Mouse (Mus musculus) right cerebral cortex, postnatal 25 days (tissue): ENCODE measurements around the gene Dpt.
"Not testable (repeated sequence)": the region's sequence is repeated elsewhere in the genome, so short reads cannot be mapped to it uniquely, and the experiment has no call there.

Experiments
- DNase-seq: peaks from one replicate; pipeline ENCODE4 v3.0.0; 2022

The Dpt gene

DNA sequence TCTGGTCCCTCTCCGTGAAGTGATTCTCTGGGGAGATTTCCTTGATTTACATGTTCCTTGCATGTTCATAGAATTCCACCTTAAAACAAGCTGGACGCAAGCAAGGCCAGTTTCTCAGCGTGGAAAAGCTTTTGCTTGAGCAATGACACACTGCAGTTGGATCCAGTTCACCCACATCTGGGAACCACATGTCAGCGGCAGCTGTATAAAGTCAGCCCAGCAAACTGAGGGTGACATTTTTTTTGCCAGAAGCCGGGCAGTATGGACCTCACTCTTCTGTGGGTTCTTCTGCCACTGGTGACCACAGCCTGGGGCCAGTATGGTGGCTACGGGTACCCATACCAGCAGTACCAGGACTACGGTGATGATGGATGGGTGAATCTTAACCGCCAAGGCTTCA lies at the start of gene Dpt:
Gene Dpt, plus strand, starts transcription at position 174 of the 400 bp plus-strand sequence.
- no peak for DNase-seq

DNA sequence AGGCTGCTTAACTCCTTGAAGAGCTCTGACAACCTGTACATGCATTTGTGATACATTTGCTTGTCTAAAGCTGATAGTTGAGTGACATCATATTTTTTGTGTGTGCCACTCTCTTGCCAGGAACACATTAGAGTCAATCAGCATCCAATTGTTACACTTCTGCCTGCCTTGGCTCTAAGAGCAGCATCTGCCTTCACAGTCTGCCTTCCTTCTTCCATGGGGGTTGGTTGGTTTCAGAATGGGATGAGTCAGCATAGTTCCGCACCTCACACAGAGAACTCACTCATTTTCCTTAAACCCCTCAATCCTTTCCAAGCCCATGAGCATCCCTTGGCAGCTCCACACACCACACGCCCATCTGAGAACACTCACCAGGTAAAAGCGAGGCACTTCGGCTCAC lies 42.7 kb upstream of the Dpt start:
- no peak for DNase-seq

DNA sequence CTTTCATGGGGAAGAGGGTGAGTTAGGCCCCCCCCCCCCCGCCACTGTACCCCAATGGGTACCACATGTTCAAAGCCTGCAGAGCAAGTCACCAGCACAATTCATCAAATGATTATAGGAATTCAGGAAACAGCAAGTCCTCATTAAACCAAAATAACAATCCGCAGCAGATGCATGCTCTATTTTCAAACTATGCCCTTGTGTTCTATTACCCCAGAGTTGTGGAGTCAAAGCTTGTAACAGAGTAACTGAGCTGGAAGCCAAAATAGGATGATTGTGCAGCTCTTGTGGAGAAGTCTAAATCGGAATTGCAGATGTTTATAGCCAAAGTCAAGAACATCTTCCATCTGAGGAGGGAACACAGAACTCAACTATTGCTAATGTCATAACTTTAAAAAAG lies 40.8 kb upstream of the Dpt start:
- DNase-seq, result no peak

DNA sequence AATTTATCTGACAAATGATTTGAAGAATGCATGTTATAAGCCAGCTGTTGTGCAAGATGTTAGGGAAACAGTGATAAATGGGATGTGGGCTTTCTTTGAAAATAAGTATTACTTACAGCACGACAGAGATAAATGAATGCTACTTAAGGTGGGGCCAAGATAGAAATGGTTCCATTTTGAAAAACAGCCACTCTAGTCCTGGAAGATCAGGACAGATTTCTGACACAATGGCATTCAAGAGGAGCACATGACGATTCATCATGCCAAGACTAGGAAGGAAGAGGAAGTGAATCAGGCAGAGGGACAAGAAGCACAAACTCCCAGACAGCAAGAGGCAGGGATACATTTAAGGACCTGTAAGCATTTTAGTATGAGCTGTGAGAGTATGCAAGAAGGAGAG lies 39.5 kb upstream of the Dpt start:
- no peak for DNase-seq

DNA sequence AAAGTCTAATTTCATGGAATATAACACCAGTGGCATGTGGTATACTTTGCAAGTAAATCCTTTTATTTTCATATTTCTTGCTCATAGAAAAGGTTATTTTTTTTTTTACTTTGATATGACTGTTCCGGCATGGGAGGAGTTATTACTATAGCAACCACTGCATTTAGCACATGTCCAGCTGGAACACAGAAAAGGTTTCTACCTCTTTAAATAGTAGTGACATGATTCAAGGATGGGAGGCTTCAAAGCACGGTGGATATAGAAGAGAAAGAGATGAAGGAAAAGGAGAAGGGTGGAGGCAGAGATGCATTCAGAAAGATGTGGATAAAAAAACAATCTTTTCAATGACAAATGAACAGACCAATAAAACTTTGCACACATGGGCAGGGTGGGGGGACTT lies 38.0 kb upstream of the Dpt start:
- no peak for DNase-seq

DNA sequence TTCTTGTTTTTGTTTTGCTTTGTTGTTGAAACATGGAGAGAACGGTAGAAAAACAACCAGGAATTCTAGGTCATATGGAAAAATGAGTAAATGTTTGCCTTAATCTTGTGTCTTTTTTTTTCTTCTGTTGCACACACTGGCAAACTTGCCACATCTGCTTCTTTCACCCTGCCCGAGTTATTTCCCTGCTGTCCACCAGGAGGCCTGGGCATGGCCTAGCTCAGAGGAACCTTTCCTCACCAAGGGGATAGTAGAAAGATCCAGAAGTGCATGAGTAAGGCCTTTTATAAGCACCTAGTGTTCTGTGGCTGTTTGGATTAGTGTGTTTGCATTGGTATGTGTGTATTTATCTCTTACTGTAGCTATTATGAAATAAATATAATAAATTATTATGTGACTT lies 34.2 kb upstream of the Dpt start:
- no peak for DNase-seq

DNA sequence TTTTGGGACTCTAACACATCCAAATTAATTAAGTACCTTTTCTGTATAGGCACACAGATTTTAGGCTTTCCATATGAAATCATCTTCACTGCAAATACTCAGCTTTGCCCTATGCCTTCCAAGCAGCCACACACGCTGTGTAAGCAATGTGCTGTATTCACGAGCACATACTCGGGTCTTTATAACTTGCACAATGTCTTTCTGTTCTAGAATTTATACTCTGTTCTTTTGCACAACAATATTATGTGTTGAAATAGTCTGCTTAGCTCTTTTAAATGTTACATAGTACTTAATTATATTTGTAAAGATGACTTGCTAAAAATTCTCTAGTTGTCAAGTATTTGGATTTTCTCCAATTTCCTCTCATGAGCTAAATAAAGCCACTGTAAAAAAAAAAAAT lies 29.8 kb upstream of the Dpt start:
- no peak for DNase-seq

DNA sequence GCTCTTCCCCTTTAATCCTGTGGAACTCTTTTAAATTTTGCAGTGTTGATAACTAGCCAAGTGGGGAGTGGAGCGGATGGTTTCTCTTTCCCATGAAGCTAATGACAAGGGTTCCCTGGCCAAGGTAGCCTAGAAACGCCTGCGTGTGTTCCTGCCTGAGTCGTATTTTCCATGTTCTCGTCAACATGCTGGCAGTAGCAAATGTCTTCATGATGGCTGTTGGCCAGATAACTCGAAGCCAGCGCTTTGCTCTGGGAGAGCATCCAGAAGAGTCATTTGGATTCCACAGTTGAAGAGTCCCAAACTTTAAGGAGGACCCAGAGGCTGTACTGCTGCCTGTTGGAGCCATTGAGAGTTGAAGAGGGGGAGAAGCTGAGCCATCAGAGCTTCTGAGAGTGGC lies 25.8 kb upstream of the Dpt start:
- peak; percentile 52 for DNase-seq

DNA sequence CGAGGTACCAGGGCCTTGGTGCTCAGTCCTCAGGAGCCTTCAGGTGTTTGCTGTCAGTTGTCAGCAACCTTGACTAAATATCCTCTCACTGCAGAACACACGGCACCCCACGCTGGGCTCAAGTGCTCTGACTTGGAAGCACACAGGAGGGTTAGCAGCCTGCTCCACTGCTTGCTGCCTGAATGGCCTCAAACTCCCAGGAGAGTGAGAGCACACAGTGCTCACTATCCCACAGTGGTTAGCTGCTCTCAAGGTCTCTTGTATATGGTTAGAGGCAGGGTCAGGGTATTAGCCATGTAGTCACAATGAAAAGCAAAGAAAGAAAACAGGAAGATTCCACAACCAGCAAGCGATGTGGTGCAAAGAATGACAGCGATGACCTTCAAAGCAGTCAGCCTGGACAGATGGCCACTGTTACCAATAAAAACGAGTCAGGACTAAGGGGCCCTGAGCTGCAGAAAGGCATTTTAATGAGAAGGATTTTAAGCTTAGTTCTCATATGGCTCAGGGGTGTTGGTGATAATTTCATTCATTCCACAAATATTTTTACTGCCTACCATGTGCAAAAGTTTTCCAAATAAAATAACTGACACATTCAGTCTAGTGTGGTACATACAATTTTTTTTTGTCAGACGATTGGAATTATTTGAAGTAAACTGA lies 15.5 kb upstream of the Dpt start:
- no peak for DNase-seq

DNA sequence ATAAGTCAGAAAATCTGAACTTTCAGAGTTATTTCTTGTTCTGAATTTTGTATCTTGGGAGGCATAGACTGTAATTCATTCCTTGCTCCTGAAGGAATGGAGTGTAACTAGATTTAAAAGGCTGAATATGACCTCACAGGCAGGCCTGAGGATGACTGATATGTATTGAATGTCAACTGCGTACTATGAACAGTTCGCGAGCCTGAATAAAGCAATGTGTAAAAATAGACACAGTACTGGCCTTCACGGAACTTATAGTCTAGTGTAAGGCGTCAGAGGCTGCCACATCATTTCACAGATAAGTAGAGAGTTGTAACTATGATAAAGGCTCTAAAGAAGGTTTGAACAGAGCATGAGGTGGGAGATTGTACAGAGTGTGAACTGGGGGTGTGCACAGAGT lies 10.3 kb upstream of the Dpt start:
- DNase-seq, result no peak

DNA sequence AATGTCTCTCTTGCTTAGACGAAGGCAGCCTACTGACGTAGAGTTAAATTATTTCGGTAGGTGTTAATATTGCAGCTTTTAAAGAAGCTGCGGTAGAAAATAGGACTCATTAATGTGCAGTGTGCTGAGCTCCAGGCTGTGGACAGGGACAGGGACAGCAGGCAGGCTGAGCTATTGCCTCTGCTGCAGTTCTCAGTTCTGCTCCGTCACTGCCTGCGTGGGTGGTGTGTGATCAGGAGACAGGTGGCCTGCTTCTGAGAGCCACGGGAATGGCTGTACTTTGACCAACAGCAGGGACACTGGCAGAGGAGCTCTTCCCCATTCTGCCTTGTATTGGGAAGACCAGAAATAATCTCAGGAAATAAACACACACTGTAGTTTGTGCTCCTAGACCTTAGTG lies 8.7 kb upstream of the Dpt start:
- DNase-seq, result peak; percentile 79

DNA sequence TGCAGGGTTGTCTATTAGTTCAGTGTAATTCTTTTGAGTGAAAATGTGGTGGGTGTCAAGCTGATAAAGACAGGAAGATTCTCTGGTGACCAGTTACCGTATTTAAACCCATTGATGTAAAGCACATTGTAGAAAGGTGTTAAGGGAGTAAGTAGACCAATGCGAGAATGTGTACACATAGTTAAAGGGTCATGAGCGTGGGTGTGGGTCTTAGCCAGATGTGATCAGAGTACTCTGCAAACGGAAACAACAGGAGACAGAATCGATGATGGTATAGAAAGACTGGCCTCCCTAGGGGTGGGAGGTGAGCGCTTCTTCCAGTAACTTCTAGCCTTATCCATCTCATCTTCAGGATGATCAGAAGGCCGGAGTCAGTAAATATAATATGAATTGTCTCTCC lies 8.2 kb upstream of the Dpt start:
- DNase-seq, result no peak

DNA sequence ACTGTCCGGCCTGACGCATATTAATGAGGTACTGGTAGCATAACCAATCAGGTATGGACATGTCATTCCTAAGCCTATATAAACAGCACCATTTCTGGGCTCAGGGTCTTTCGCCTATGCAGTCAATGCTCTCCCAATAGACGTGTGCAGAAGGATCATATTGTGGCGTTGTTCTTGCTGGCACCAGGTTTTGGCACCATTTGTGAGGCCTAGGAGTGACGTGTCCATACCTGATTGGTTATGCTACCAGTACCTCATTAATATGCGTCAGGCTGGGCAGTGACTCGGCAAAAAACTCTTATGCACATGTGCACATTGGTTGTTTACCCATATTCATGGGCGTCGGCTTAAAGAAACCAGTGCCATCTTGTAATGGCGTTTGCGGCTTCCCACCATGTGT lies 6.1 kb upstream of the Dpt start:
- DNase-seq, result not testable (repeated sequence)

DNA sequence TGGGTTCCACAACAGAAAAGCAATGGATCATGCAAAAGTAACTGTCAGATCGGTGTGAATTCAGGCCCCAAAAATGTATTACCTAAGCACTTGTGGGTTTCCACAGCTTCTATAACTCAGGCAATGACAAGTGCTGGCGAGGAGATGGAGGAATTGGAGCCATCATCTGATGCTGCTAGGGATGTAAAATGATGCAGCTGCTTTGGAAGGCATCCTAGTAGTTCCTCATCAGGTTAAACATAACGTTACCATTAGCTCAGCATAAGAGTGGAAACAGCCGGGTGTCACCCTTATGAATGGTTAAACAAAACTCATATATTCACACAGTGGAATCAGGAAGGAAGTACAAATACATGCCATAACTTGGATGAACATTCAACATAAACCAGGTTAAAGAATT lies 3.4 kb upstream of the Dpt start:
- DNase-seq, result no peak

DNA sequence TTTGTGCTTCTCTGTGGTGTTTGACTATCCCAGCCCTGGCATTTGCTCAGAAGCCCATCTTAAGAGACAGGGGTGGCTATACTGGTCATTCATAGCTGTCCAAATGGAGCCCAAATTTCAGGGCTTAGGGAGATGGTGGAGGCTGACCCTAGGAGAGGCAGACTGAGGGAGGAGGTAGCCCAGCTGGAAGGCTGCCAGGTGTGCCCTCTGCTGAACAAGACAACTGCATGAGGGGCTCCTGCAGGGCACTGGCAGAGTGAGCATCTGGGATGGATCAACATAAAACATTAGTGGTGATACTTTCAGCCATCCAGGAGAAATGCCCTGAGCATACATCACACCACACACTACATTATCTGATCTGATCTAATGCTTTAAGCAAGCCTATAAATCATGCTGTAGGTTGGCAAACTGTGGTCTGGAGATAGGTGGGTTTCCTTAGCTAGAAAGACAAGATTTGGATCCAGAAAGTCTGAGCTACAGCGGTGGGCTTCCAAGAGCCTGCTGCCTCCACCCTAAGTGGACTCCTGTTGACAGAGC lies 1.4 kb downstream of the Dpt start:
- DNase-seq, result no peak

DNA sequence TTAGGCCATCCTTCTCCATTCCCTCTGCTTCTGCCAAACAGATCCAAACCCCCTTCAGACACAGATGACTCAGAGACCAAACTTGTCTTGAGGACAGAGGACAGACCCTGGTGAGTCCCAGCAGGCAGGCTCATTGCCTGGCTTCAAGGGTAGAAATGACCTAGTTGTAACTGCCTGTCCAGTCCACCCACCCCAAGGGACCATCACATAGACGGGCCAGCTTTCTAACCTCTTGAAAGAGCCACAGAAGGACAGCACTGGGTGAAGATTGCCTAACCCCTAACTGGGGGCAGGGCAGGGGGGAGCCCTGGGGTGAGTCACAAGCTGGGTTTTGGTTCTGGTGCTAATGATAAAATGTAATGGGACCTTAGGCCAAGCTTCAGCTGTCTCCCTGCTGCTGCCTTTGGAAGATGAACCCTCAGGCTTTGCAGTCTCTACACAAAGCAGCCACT lies 2.1 kb downstream of the Dpt start:
- no peak for DNase-seq

DNA sequence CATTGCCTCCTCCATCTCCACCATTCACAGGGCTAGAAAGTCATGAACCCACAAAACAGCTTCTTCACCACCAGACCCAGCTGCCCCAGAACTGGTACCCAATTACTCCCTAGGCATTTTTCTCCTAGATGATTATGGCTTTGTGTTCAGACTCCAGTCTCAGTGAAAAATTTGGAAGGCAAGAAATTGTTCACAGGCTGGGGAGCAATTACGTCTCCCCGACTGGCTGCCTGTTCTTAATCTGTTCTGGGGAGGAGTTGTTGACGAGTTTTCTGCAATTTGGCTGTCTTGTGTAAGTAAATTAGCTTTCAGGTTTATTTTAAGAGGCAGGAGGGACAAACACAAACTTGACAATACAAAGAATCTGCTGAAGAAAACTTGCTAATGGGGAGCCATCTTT lies 2.7 kb downstream of the Dpt start:
- DNase-seq, result no peak

DNA sequence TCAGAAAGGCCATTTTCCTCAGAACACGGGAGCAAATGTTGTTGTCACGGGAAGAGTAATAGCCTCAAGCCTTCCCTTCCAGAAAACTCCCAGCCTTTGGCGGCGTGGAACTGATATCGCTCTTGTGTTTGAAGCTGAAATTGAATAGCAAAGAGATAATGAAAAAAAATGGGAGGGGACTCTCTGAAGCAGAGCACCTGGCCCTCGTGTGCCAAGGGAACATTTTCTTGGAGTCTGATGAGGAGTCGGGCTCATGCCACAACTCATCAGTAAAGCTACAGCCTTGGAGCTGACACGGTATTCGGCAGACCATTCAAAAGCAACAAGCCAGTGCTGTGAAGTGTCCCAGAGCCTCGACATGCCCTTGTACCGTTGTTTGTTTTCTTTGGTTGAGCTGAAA lies 7.8 kb downstream of the Dpt start:
- DNase-seq, result no peak

DNA sequence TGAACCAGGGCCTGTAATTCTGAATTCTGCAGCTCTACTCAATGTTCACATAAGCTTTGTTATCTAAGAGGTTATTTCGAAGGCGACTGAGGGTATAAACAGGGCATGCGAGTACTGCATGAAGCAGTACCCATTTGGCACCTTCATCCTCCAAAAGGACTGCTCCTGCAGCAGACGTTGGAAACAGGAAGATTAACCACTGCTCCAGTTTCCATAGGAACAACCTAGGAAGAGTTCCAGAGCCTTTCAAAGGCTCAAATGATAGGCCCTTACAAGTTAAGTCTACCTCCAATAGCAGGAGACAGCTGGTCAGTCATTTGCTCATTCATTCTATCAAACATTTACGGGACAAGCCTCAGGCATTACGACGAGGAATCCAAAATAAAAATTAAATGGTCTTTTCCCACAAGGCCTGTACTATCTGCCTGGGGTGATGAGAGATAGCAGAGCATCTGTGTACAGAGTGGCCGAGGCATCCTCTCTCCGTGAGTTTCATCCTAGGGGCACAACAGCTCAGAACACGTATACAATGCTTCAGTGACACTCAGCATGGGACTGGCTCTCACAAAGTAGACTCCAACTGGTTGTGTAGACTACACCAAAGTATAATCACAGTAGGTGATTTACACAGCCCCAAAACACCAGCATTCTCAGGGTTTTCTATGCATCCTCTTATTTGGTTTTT lies 8.4 kb downstream of the Dpt start:
- no peak for DNase-seq

DNA sequence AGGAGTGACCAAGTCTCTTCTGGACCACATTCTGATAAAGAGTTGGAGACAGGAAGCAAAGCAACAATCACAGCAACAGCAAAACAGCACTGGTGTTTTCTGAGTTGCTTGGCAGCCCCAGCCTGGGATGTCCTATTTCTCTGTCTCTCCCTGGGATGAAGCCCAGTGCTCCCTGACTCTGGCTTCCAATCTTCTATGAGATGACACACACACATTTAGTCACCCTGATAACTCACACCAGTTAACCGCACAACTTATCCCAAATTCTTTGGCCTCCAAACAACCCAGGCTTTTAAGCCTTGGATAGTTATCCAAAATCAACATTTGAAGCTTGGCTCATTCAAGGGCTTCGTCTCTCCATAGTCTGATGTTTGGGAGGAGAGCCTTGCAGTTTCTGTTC lies 12.9 kb downstream of the Dpt start:
- no peak for DNase-seq

DNA sequence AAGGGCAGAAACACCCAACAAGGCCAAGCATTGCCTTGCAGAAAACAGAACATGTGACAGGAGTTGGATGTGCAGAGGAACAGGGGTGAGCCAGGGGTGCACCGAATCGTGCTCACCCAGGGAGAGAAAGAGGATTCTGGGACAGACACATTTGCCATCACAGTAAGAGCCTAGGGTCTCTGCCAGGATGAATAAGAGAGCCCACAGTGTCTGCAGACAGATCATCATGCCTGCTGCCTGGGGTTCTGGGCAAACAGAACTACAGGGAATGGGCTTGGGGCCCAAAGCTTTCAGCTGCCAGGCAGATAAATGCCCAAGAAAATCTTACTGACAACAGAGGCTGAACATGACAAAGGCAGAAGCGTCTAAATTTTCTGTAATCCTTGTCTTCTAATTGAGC lies 14.9 kb downstream of the Dpt start:
- DNase-seq, result no peak

DNA sequence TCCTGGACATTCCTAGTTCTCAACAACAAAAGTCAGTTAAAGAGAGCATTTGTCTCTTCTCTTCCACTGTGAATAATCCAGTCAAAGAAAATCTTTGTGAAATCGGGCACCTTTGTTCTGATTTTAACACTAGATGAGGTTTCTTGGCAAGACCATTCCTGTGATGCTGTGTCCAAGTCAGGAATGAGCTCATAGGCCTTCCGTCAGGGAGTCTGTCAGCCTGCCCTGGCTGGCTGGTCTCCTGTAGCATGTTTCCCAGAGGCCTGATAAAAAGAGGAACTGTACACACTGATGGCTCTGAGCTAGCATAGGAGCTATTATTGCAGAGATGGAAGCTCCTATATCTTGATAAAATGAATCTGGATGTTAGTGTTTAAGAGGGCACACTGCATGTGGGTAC lies 17.8 kb downstream of the Dpt start:
- no peak for DNase-seq

DNA sequence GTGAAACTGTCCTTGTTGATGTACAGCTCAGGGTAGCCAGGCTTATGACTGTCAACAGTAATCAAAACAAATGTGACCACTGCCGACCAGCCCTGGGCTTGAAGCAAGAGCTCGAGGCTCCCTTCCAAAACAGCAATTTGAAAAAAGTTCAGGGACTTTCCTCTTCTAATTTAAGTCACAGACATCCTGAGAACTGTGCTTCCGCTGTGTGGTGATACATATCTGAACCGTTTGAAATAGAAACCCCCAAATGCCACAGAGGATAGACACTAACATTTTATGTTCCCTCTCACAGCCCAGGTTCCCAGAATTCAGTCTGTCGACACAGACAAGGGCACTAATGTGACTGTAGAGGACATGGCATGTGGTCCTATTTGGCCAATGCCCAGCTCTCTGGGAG lies 18.9 kb downstream of the Dpt start:
- no peak for DNase-seq

DNA sequence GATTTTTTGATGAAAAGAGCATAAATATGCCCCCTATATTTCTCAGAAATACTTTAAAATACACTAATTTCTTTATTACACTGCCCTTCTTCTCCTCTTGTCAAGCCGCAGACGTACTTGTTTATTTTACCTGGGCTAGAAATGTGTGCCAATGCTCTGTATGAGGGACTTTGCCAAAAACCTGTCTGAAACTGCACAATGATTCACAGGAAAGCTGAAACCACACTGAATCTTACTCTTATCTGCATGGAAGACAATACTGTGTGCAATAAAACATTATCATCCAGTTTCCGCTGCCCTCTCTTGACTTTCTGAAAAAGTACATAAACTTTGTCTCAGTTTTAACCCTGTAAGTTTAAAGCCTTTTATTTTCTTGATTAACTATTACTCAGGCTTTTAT lies 20.9 kb downstream of the Dpt start:
- DNase-seq, result no peak

DNA sequence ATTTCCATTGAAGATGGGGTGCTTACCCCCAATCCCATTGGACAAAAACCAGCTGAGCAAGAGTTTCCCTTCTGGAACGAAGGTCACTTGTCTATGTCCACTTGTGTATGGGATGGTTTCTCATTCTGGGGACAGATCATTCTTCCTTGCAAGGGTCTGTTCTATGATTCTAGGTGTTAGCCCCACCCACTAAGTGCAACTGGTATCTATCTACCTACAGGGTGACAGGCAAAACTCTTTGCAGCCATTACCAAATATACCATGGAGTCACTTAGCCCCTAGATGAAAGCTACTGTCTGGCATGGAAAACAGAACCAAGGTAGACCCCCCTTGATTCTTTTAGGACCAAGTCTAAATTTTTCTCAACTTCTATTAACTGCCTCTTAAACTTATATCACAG lies 24.9 kb downstream of the Dpt start:
- DNase-seq, result no peak
